In genomic region chr1:119536122-119536521, GRCm38 (mm10) we compare ENCODE assay signal across 21 mouse cellular contexts. TPM values are rescaled to one million over a fixed set of nuclear protein-coding genes. Genes with fewer than 3 reads are reported as not detected.
DNase-seq lines count a peak whose midpoint lies in the region; ATAC-seq and TF ChIP-seq lines count a peak whose summit lies in the region.
"Had no signal": no experiment of that assay in that cellular context is flagged by ENCODE, and none has a peak within 500 bp of the region (broad histone marks: within the 10 kb centered on the region; RNA-seq: fewer than 3 reads in every experiment).

No protein-coding gene starts in this region.

- no peak for DNase-seq in heart, adult 18-20 months
- DNase-seq in heart, adult 8-10 months (ENCODE audit: low spot score): no peak
- DNase-seq in 3T3-L1 (ENCODE audit: low read depth, low spot score): peak; percentile 18
- DNase-seq in Patski (ENCODE audit: low read depth, low spot score): no peak
- DNase-seq in lung, postnatal 25 days (ENCODE audit: low spot score): no peak
- DNase-seq: adrenal gland, postnatal 10 days; adrenal gland, postnatal 36 days; cerebellum, adult 18-20 months; cerebellum, adult 9-10 months; cerebellum, postnatal 14 days; gastrocnemius, postnatal 25 days; kidney, adult 2 months had no signal

- no peaks in the 10 kb centered on the region for H3K9me3 ChIP-seq in heart, embryonic 13.5 days
- no peaks in the 10 kb centered on the region for H3K9me3 ChIP-seq in heart, embryonic 16.5 days (replicated peaks; ENCODE audit: control insufficient read depth, low read length)
- H3K9me3 ChIP-seq: embryonic facial prominence, embryonic 12.5 days; embryonic facial prominence, embryonic 15.5 days; forebrain, embryonic 12.5 days; forebrain, embryonic 15.5 days; hindbrain, embryonic 12.5 days; hindbrain, embryonic 15.5 days had no signal

- no peak for TF ChIP-seq CTCF in Patski (IDR thresholded peaks at IDR 0.05)

- peak overlapping the region; percentile 34 for H3K4me2 ChIP-seq in heart, embryonic 13.5 days
- no peak overlapping the region for H3K4me2 ChIP-seq in heart, embryonic 16.5 days (ENCODE audit: low read depth, low read length)
- H3K4me2 ChIP-seq: embryonic facial prominence, embryonic 12.5 days; embryonic facial prominence, embryonic 15.5 days; forebrain, embryonic 12.5 days; forebrain, embryonic 15.5 days; hindbrain, embryonic 12.5 days; hindbrain, embryonic 15.5 days had no signal

- H3K4me3 ChIP-seq in heart, embryonic 13.5 days: no peak overlapping the region; the same call in 1 of the 2 replicates
- no peak overlapping the region for H3K4me3 ChIP-seq in heart, embryonic 16.5 days (ENCODE audit: low read length)
- H3K4me3 ChIP-seq: embryonic facial prominence, embryonic 12.5 days; embryonic facial prominence, embryonic 15.5 days; forebrain, embryonic 12.5 days; forebrain, embryonic 15.5 days; hindbrain, embryonic 12.5 days; hindbrain, embryonic 15.5 days had no signal

- 25% methylated on average over 2 of the region's 2 CpGs for WGBS in heart, embryonic 13.5 days
- 43% methylated on average over 2 of the region's 2 CpGs for WGBS in heart, embryonic 16.5 days

- CTCF ChIA-PET in Patski (lab: Charles Lee): no interaction called here

- peak overlapping the region; percentile 82 for H3K27ac ChIP-seq in heart, embryonic 13.5 days (replicated peaks)
- H3K27ac ChIP-seq in heart, embryonic 16.5 days (ENCODE audit: low read length): peak overlapping the region; percentile 75
- H3K27ac ChIP-seq: embryonic facial prominence, embryonic 12.5 days; embryonic facial prominence, embryonic 15.5 days; forebrain, embryonic 12.5 days; forebrain, embryonic 15.5 days; hindbrain, embryonic 12.5 days; hindbrain, embryonic 15.5 days had no signal

- in situ Hi-C loops in Patski (cut with MboI; ENCODE audit: low pct_unique_long_range_greater_than_20kb): no loop called here

- H3K4me1 ChIP-seq in heart, embryonic 13.5 days: peaks cover 29% of the 10 kb centered on the region
- peaks cover 8% of the 10 kb centered on the region for H3K4me1 ChIP-seq in heart, embryonic 16.5 days (ENCODE audit: control insufficient read depth, insufficient read depth, low read length)
- H3K4me1 ChIP-seq: embryonic facial prominence, embryonic 12.5 days; embryonic facial prominence, embryonic 15.5 days; forebrain, embryonic 12.5 days; hindbrain, embryonic 12.5 days; hindbrain, embryonic 15.5 days had no signal

- no peaks in the 10 kb centered on the region for H3K27me3 ChIP-seq in heart, embryonic 13.5 days (replicated peaks)
- H3K27me3 ChIP-seq in heart, embryonic 16.5 days (ENCODE audit: control insufficient read depth, insufficient read depth, low read length): no peaks in the 10 kb centered on the region
- no peaks in the 10 kb centered on the region for H3K27me3 ChIP-seq in Patski
- H3K27me3 ChIP-seq: embryonic facial prominence, embryonic 12.5 days; embryonic facial prominence, embryonic 15.5 days; forebrain, embryonic 12.5 days; forebrain, embryonic 15.5 days; hindbrain, embryonic 12.5 days; hindbrain, embryonic 15.5 days had no signal

- H3K9ac ChIP-seq in heart, embryonic 13.5 days: no peak overlapping the region
- H3K9ac ChIP-seq in heart, embryonic 16.5 days (ENCODE audit: low read length): no peak overlapping the region
- H3K9ac ChIP-seq: embryonic facial prominence, embryonic 12.5 days; embryonic facial prominence, embryonic 15.5 days; forebrain, embryonic 12.5 days; forebrain, embryonic 15.5 days; hindbrain, embryonic 12.5 days; hindbrain, embryonic 15.5 days had no signal

- POLR2A ChIA-PET in Patski (lab: Charles Lee): interaction anchor here (0.9 kb wide), 2 partner anchors 10 to 12 kb away, joined by 3 to 4 read pairs; partner anchors contain the start of gene Tmem185b

- no peaks in the 10 kb centered on the region for H3K36me3 ChIP-seq in heart, embryonic 13.5 days
- H3K36me3 ChIP-seq in heart, embryonic 16.5 days (ENCODE audit: control insufficient read depth, insufficient read depth): no peaks in the 10 kb centered on the region
- H3K36me3 ChIP-seq: embryonic facial prominence, embryonic 12.5 days; embryonic facial prominence, embryonic 15.5 days; forebrain, embryonic 12.5 days; forebrain, embryonic 15.5 days; hindbrain, embryonic 12.5 days; hindbrain, embryonic 15.5 days had no signal

- ATAC-seq in heart, embryonic 13.5 days (ENCODE audit: extremely low read depth, insufficient number of reproducible peaks, low FRiP score, low TSS enrichment): 0 out of 2 replicates have a peak, but pooled peaks have one; percentile 23
- peak; percentile 56 for ATAC-seq in heart, embryonic 16.5 days (replicated peaks; ENCODE audit: extremely low read depth, insufficient read depth, low FRiP score)
- peak; percentile 31 for ATAC-seq in Patski
- ATAC-seq: forebrain, embryonic 15.5 days; intestine, postnatal 0 days had no signal

RNA-seq across cellular contexts. Expression of gene Tmem185b, which starts 10.2 kb away (rescaled TPM):
- 22.1 and 24.2 TPM in 2 replicates for polyA plus RNA-seq in heart, embryonic 13.5 days (2015; fragmentation: Nextera tagmentation; extraction: Ambion mirVana)
- total RNA-seq in heart, adult 18-20 months (2021): 10 to 100 TPM; 13.5 to 15.6 TPM
- 24.7 and 25.8 TPM in 2 replicates for polyA plus RNA-seq in heart, embryonic 16.5 days (2015; fragmentation: Nextera tagmentation; extraction: Ambion mirVana)
- total RNA-seq in heart, adult 8-10 months (2022): 10 to 100 TPM; 11.5 to 13.9 (median 11.8) TPM
- 28.9 TPM for polyA plus RNA-seq in Patski (2021)

RNA-seq across cellular contexts. Expression of gene Ralb, which starts 31.5 kb away (rescaled TPM):
- polyA plus RNA-seq in heart, embryonic 13.5 days (2015; fragmentation: Nextera tagmentation; extraction: Ambion mirVana): 154 and 158 TPM in 2 replicates
- 10 to 100 TPM; 25.0 to 27.9 TPM for total RNA-seq in heart, adult 18-20 months (2021)
- polyA plus RNA-seq in heart, embryonic 16.5 days (2015; fragmentation: Nextera tagmentation; extraction: Ambion mirVana): 130 and 140 TPM in 2 replicates
- total RNA-seq in heart, adult 8-10 months (2022): 10 to 100 TPM; 22.7 to 29.9 (median 27.2) TPM
- polyA plus RNA-seq in Patski (2021): 66.6 TPM
